ENCODE assay signal across 24 mouse cellular contexts in the genomic region with DNA sequence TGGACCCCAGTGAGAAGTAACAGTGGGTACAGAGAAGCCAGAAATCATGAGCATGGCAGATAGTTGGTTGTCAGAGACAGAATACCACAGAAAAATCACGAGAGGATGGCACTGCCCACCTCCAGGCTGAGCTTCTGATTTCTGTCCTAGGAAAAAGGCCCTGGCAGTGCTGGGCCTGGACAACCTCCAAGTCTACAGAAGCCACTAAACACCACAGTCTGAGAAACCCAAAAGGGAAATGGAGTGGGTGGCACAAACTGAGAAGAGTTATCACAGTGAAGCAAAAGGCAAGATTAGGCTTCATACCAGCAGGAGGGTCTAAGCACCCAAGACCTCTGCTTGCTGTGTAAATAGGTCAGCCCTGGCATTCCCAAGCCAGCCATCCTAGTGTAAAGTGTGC. TPM values are rescaled to one million over a fixed set of nuclear protein-coding genes. Genes with fewer than 3 reads are reported as not detected.
DNase-seq lines count a peak whose midpoint lies in the region; TF ChIP-seq lines count a peak whose summit lies in the region.
"Had no signal": no experiment of that assay in that cellular context is flagged by ENCODE, and none has a peak within 500 bp of the region (broad histone marks: within the 10 kb centered on the region; RNA-seq: fewer than 3 reads in every experiment).

No protein-coding gene starts in this region.

- DNase-seq in frontal cortex, postnatal 36 days (ENCODE audit: low spot score in 2 of 2) = peak; percentile 36 to 72
- DNase-seq in frontal cortex, postnatal 14 days (ENCODE audit: low spot score in 2 of 2) = no peak
- DNase-seq in right cerebral cortex, adult 18-20 months = peak; percentile 81
- no peak for DNase-seq in right cerebral cortex, postnatal 14 days
- no peak for DNase-seq in ES-E14 (ENCODE audit: low read depth, low spot score)
- peak; percentile 83 for DNase-seq in telencephalon, adult 2 months (ENCODE audit: low read depth, low spot score)
- DNase-seq in embryonic facial prominence, embryonic 10.5 days (ENCODE audit: low spot score) = no peak
- DNase-seq: adrenal gland, postnatal 10 days; cerebellum, adult 2 months; cerebellum, postnatal 14 days; forebrain, postnatal 0 days; gastrocnemius, postnatal 10 days; heart, postnatal 14 days; kidney, postnatal 14 days; liver, postnatal 0 days; lung, postnatal 36 days had no signal

- 85% methylated on average over 1 of the region's 1 CpGs for WGBS in embryonic facial prominence, embryonic 10.5 days

- no peaks in the 10 kb centered on the region for H3K36me3 ChIP-seq in ES-E14 (ENCODE audit: control insufficient read depth, insufficient read depth, low read length, poor library complexity, severe bottlenecking)
- H3K36me3 ChIP-seq in embryonic facial prominence, embryonic 10.5 days (replicated peaks) = no peaks in the 10 kb centered on the region
- H3K36me3 ChIP-seq: embryonic facial prominence, embryonic 15.5 days; forebrain, embryonic 12.5 days; hindbrain, embryonic 10.5 days; hindbrain, embryonic 15.5 days; liver, embryonic 12.5 days; neural tube, embryonic 12.5 days had no signal

- H3K27me3 ChIP-seq in embryonic facial prominence, embryonic 10.5 days (replicated peaks; ENCODE audit: low read depth, poor library complexity, severe bottlenecking) = peaks cover 55% of the 10 kb centered on the region
- H3K27me3 ChIP-seq: hindbrain, embryonic 15.5 days had no signal

- H3K4me1 ChIP-seq in ES-E14 (ENCODE audit: control insufficient read depth in 2 of 2, insufficient read depth in 2 of 2, low read length in 2 of 2, poor library complexity in 1 of 2) = peaks cover 21 to 41% of the 10 kb centered on the region in 2 experiments
- H3K4me1 ChIP-seq in embryonic facial prominence, embryonic 10.5 days = peaks cover 16% of the 10 kb centered on the region
- H3K4me1 ChIP-seq: liver, embryonic 12.5 days had no signal

- peak overlapping the region; percentile 87 for H3K27ac ChIP-seq in ES-E14 (ENCODE audit: insufficient read depth, low read depth, low read length, poor library complexity, severe bottlenecking)
- no peak overlapping the region for H3K27ac ChIP-seq in embryonic facial prominence, embryonic 10.5 days (replicated peaks)
- H3K27ac ChIP-seq: embryonic facial prominence, embryonic 15.5 days; forebrain, embryonic 12.5 days; hindbrain, embryonic 10.5 days; hindbrain, embryonic 15.5 days; liver, embryonic 12.5 days; neural tube, embryonic 12.5 days had no signal

- no peaks in the 10 kb centered on the region for H3K9me3 ChIP-seq in ES-E14 (ENCODE audit: control insufficient read depth, insufficient read depth, low read depth, low read length)
- no peaks in the 10 kb centered on the region for H3K9me3 ChIP-seq in embryonic facial prominence, embryonic 10.5 days
- H3K9me3 ChIP-seq: embryonic facial prominence, embryonic 15.5 days; forebrain, embryonic 12.5 days; hindbrain, embryonic 10.5 days; hindbrain, embryonic 15.5 days; liver, embryonic 12.5 days; neural tube, embryonic 12.5 days had no signal

- in situ Hi-C loops in ES-E14 (cut with MboI; ENCODE audit: low sequenced_read_pairs in 2 of 2, unreplicated experiment in 2 of 2) = no loop called here

- H3K9ac ChIP-seq in ES-E14 (ENCODE audit: insufficient read depth, low read depth, low read length, poor library complexity, severe bottlenecking) = peak overlapping the region; percentile 40; the same call in 1 of the 2 replicates
- H3K9ac ChIP-seq: embryonic facial prominence, embryonic 15.5 days; forebrain, embryonic 12.5 days; forebrain, postnatal 0 days; hindbrain, embryonic 15.5 days; liver, embryonic 12.5 days; liver, postnatal 0 days; neural tube, embryonic 12.5 days had no signal

- no peak overlapping the region for H3K4me3 ChIP-seq in ES-E14 (ENCODE audit: insufficient read depth in 1 of 2, low read depth in 1 of 2, low read length in 2 of 2, poor library complexity in 1 of 2, severe bottlenecking in 1 of 2)
- H3K4me3 ChIP-seq in embryonic facial prominence, embryonic 10.5 days = no peak overlapping the region
- H3K4me3 ChIP-seq: embryonic facial prominence, embryonic 15.5 days; forebrain, embryonic 12.5 days; hindbrain, embryonic 10.5 days; hindbrain, embryonic 15.5 days; liver, embryonic 12.5 days; myocyte; neural tube, embryonic 12.5 days had no signal

TF ChIP-seq in ES-E14, 5 proteins besides CTCF, POLR2A, EP300 and RAD21:
- no peak for TF ChIP-seq MAFK (IDR thresholded peaks at IDR 0.05; ENCODE audit: insufficient read depth, low read depth, low read length)
- no peak for TF ChIP-seq HCFC1 (IDR thresholded peaks at IDR 0.05; ENCODE audit: borderline replicate concordance, insufficient read depth, low read length)
- no peak for TF ChIP-seq CHD2 (IDR thresholded peaks at IDR 0.05; ENCODE audit: low read depth, low read length)
- no peak for TF ChIP-seq ZNF384 (IDR thresholded peaks at IDR 0.05; ENCODE audit: low read depth, low read length)
- TF ChIP-seq ZC3H11A (IDR thresholded peaks at IDR 0.05; ENCODE audit: borderline replicate concordance, low read depth, low read length) = no peak

RNA-seq across cellular contexts. Expression of a gene that starts 1.8 kb away (rescaled TPM):
- total RNA-seq in ES-E14 (2012; rRNA removed) = 33.2 and 36.5 TPM in 2 replicates
- polyA plus RNA-seq in embryonic facial prominence, embryonic 10.5 days (2016; fragmentation: Nextera tagmentation; extraction: Ambion mirVana) = 2.1 and 3.4 TPM in 2 replicates
- total RNA-seq: megakaryocyte, adult 5-6 weeks had no signal

Comparison
In these comparisons a context has a peak if more than half of its experiments do, and no peak if none do; other contexts are left out.
1. DNase-seq: peak in frontal cortex, postnatal 36 days (2 of 2), right cerebral cortex, adult 18-20 months (single experiment) and telencephalon, adult 2 months (single experiment); none in frontal cortex, postnatal 14 days (0 of 2), right cerebral cortex, postnatal 14 days (single experiment), ES-E14 (single experiment) and embryonic facial prominence, embryonic 10.5 days (single experiment).